In genomic region chr3:68271881-68272280, GRCm38 (mm10) we compare ENCODE assay signal across 13 mouse cellular contexts.
DNase-seq lines count a peak whose midpoint lies in the region; ATAC-seq and TF ChIP-seq lines count a peak whose summit lies in the region.
"Had no signal": no experiment of that assay in that cellular context is flagged by ENCODE, and none has a peak within 500 bp of the region (broad histone marks: within the 10 kb centered on the region; RNA-seq: fewer than 3 reads in every experiment).

No protein-coding gene starts in this region.

- peaks cover 11% of the 10 kb centered on the region; the same call in 1 of the 2 replicates for H3K4me1 ChIP-seq in hindbrain, embryonic 10.5 days (replicated peaks)
- H3K4me1 ChIP-seq in hindbrain, embryonic 16.5 days (ENCODE audit: control insufficient read depth, insufficient read depth, low read depth, low read length), result peaks cover 4% of the 10 kb centered on the region; the same call in 1 of the 2 replicates
- no peaks in the 10 kb centered on the region for H3K4me1 ChIP-seq in embryonic facial prominence, embryonic 10.5 days
- peaks cover 4% of the 10 kb centered on the region; the same call in 1 of the 2 replicates for H3K4me1 ChIP-seq in forebrain, embryonic 16.5 days (replicated peaks; ENCODE audit: control insufficient read depth, insufficient read depth, low read length)
- peaks cover 3% of the 10 kb centered on the region; the same call in 1 of the 2 replicates for H3K4me1 ChIP-seq in neural tube, embryonic 14.5 days (ENCODE audit: control insufficient read depth, insufficient read depth, low read length)
- no peaks in the 10 kb centered on the region for H3K4me1 ChIP-seq in intestine, postnatal 0 days (replicated peaks; ENCODE audit: control insufficient read depth, insufficient read depth, low read length)
- no peaks in the 10 kb centered on the region for H3K4me1 ChIP-seq in midbrain, embryonic 14.5 days (ENCODE audit: control insufficient read depth, insufficient read depth, low read length)
- H3K4me1 ChIP-seq: liver, embryonic 13.5 days had no signal

- no peak overlapping the region for H3K9ac ChIP-seq in hindbrain, embryonic 16.5 days (ENCODE audit: low read depth, low read length)
- no peak overlapping the region for H3K9ac ChIP-seq in forebrain, embryonic 16.5 days (replicated peaks; ENCODE audit: low read depth, low read length)
- H3K9ac ChIP-seq in neural tube, embryonic 14.5 days (replicated peaks; ENCODE audit: low read depth, low read length), result no peak overlapping the region
- no peak overlapping the region for H3K9ac ChIP-seq in intestine, postnatal 0 days (ENCODE audit: low read depth, low read length)
- no peak overlapping the region for H3K9ac ChIP-seq in midbrain, embryonic 14.5 days (replicated peaks; ENCODE audit: low read length)
- H3K9ac ChIP-seq: liver, embryonic 13.5 days had no signal

- 0 out of 2 replicates have a peak, but pooled peaks cover 3% of the 10 kb centered on the region for H3K9me3 ChIP-seq in hindbrain, embryonic 10.5 days
- no peaks in the 10 kb centered on the region for H3K9me3 ChIP-seq in hindbrain, embryonic 16.5 days (ENCODE audit: control insufficient read depth, low read length)
- no peaks in the 10 kb centered on the region for H3K9me3 ChIP-seq in embryonic facial prominence, embryonic 10.5 days
- H3K9me3 ChIP-seq in forebrain, embryonic 16.5 days (ENCODE audit: control insufficient read depth, low read length), result no peaks in the 10 kb centered on the region
- no peaks in the 10 kb centered on the region for H3K9me3 ChIP-seq in neural tube, embryonic 14.5 days (ENCODE audit: control insufficient read depth, low read length)
- H3K9me3 ChIP-seq in intestine, postnatal 0 days (ENCODE audit: control insufficient read depth), result no peaks in the 10 kb centered on the region
- H3K9me3 ChIP-seq in midbrain, embryonic 14.5 days (ENCODE audit: control insufficient read depth, low read length), result no peaks in the 10 kb centered on the region
- H3K9me3 ChIP-seq: liver, embryonic 13.5 days had no signal

- TF ChIP-seq CTCF in intestine, postnatal 0 days (IDR thresholded peaks at IDR 0.05; ENCODE audit: low read depth), result no peak

- H3K27me3 ChIP-seq in hindbrain, embryonic 10.5 days (ENCODE audit: insufficient read depth, poor library complexity, severe bottlenecking), result no peaks in the 10 kb centered on the region
- no peaks in the 10 kb centered on the region for H3K27me3 ChIP-seq in hindbrain, embryonic 16.5 days (replicated peaks; ENCODE audit: control insufficient read depth, insufficient read depth, low read length)
- no peaks in the 10 kb centered on the region for H3K27me3 ChIP-seq in embryonic facial prominence, embryonic 10.5 days (replicated peaks; ENCODE audit: low read depth, poor library complexity, severe bottlenecking)
- no peaks in the 10 kb centered on the region for H3K27me3 ChIP-seq in forebrain, embryonic 16.5 days (replicated peaks; ENCODE audit: control insufficient read depth, insufficient read depth, low read length)
- H3K27me3 ChIP-seq in neural tube, embryonic 14.5 days (ENCODE audit: control insufficient read depth, insufficient read depth, low read length), result no peaks in the 10 kb centered on the region
- H3K27me3 ChIP-seq in intestine, postnatal 0 days (replicated peaks; ENCODE audit: control insufficient read depth, insufficient read depth, low read length), result no peaks in the 10 kb centered on the region
- H3K27me3 ChIP-seq in midbrain, embryonic 14.5 days (ENCODE audit: control insufficient read depth, insufficient read depth, low read length), result no peaks in the 10 kb centered on the region
- H3K27me3 ChIP-seq: liver, embryonic 13.5 days had no signal

- 58% methylated on average over 3 of the region's 3 CpGs for WGBS in hindbrain, embryonic 10.5 days
- 39% methylated on average over 3 of the region's 3 CpGs for WGBS in hindbrain, embryonic 16.5 days
- WGBS in embryonic facial prominence, embryonic 10.5 days, result 76% methylated on average over 3 of the region's 3 CpGs
- 50% methylated on average over 3 of the region's 3 CpGs for WGBS in forebrain, embryonic 16.5 days
- 29% methylated on average over 3 of the region's 3 CpGs for WGBS in neural tube, embryonic 14.5 days
- 78% methylated on average over 3 of the region's 3 CpGs for WGBS in intestine, postnatal 0 days
- 72% methylated on average over 3 of the region's 3 CpGs for WGBS in midbrain, embryonic 14.5 days

- ATAC-seq in hindbrain, embryonic 16.5 days, result no peak
- ATAC-seq in forebrain, embryonic 16.5 days, result peak; percentile 63; the same call in 1 of the 2 replicates
- peak; percentile 69; the same call in 1 of the 2 replicates for ATAC-seq in neural tube, embryonic 14.5 days (ENCODE audit: low read depth)
- ATAC-seq in intestine, postnatal 0 days, result no peak
- no peak for ATAC-seq in midbrain, embryonic 14.5 days (ENCODE audit: low FRiP score, low TSS enrichment)
- ATAC-seq: CD4-positive, CD25-positive, alpha-beta regulatory T cell, adult 4 months had no signal

- H3K4me3 ChIP-seq in hindbrain, embryonic 10.5 days, result no peak overlapping the region
- H3K4me3 ChIP-seq in hindbrain, embryonic 16.5 days (ENCODE audit: low read length), result no peak overlapping the region
- no peak overlapping the region for H3K4me3 ChIP-seq in embryonic facial prominence, embryonic 10.5 days
- H3K4me3 ChIP-seq in forebrain, embryonic 16.5 days (replicated peaks; ENCODE audit: low read length), result no peak overlapping the region
- H3K4me3 ChIP-seq in neural tube, embryonic 14.5 days (ENCODE audit: low read depth, low read length), result no peak overlapping the region
- no peak overlapping the region for H3K4me3 ChIP-seq in intestine, postnatal 0 days (ENCODE audit: low read depth, low read length)
- no peak overlapping the region for H3K4me3 ChIP-seq in midbrain, embryonic 14.5 days (replicated peaks; ENCODE audit: low read depth, low read length)
- H3K4me3 ChIP-seq: erythroblast, embryonic 14.5 days; liver, embryonic 13.5 days had no signal

- no peak overlapping the region for H3K27ac ChIP-seq in hindbrain, embryonic 10.5 days
- H3K27ac ChIP-seq in hindbrain, embryonic 16.5 days (ENCODE audit: low read depth, low read length), result no peak overlapping the region
- 0 out of 2 replicates have a peak overlapping the region, but pooled peaks have one; percentile 19 for H3K27ac ChIP-seq in embryonic facial prominence, embryonic 10.5 days (replicated peaks)
- H3K27ac ChIP-seq in forebrain, embryonic 16.5 days (ENCODE audit: low read length), result no peak overlapping the region
- H3K27ac ChIP-seq in neural tube, embryonic 14.5 days (ENCODE audit: low read depth, low read length), result no peak overlapping the region
- no peak overlapping the region for H3K27ac ChIP-seq in intestine, postnatal 0 days (ENCODE audit: low read depth, low read length)
- H3K27ac ChIP-seq in midbrain, embryonic 14.5 days (replicated peaks; ENCODE audit: low read depth, low read length), result no peak overlapping the region
- H3K27ac ChIP-seq: liver, embryonic 13.5 days had no signal

- H3K4me2 ChIP-seq in hindbrain, embryonic 16.5 days (ENCODE audit: low read length), result no peak overlapping the region
- no peak overlapping the region for H3K4me2 ChIP-seq in forebrain, embryonic 16.5 days (ENCODE audit: low read length)
- no peak overlapping the region for H3K4me2 ChIP-seq in neural tube, embryonic 14.5 days (ENCODE audit: low read depth, low read length)
- H3K4me2 ChIP-seq in intestine, postnatal 0 days (replicated peaks; ENCODE audit: low read depth), result no peak overlapping the region
- H3K4me2 ChIP-seq in midbrain, embryonic 14.5 days (ENCODE audit: low read length), result no peak overlapping the region
- H3K4me2 ChIP-seq: liver, embryonic 13.5 days; midbrain, embryonic 11.5 days had no signal

- H3K36me3 ChIP-seq in hindbrain, embryonic 10.5 days, result no peaks in the 10 kb centered on the region
- no peaks in the 10 kb centered on the region for H3K36me3 ChIP-seq in hindbrain, embryonic 16.5 days (ENCODE audit: control insufficient read depth, insufficient read depth, low read length)
- no peaks in the 10 kb centered on the region for H3K36me3 ChIP-seq in embryonic facial prominence, embryonic 10.5 days (replicated peaks)
- no peaks in the 10 kb centered on the region for H3K36me3 ChIP-seq in forebrain, embryonic 16.5 days (ENCODE audit: control insufficient read depth, insufficient read depth)
- no peaks in the 10 kb centered on the region for H3K36me3 ChIP-seq in neural tube, embryonic 14.5 days (ENCODE audit: control insufficient read depth, insufficient read depth, low read length)
- no peaks in the 10 kb centered on the region for H3K36me3 ChIP-seq in intestine, postnatal 0 days (ENCODE audit: control insufficient read depth, insufficient read depth)
- H3K36me3 ChIP-seq in midbrain, embryonic 14.5 days (ENCODE audit: control insufficient read depth, insufficient read depth, low read length), result no peaks in the 10 kb centered on the region
- H3K36me3 ChIP-seq: liver, embryonic 13.5 days had no signal

- DNase-seq in hindbrain, embryonic 10.5 days (ENCODE audit: low spot score), result peak; percentile 36
- no peak for DNase-seq in embryonic facial prominence, embryonic 10.5 days (ENCODE audit: low spot score)
- no peak for DNase-seq in midbrain, embryonic 14.5 days
- DNase-seq: cerebellum, adult 11 months; heart, adult 11 months; liver, embryonic 13.5 days had no signal

Comparison
In these comparisons a context has a peak if more than half of its experiments do, and no peak if none do; other contexts are left out.
1. ATAC-seq: peak in forebrain, embryonic 16.5 days (single experiment) and neural tube, embryonic 14.5 days (single experiment); none in hindbrain, embryonic 16.5 days (single experiment), intestine, postnatal 0 days (single experiment) and midbrain, embryonic 14.5 days (single experiment).